Mouse (Mus musculus) 416B (cell line): Measurements from ENCODE around the gene 2610507B11Rik.

ENCODE experiments used
- DNase-seq: peaks from one replicate; pipeline ENCODE4 v3.0.0; 2011; ENCODE audit warnings: low read depth

Gene 2610507B11Rik

DNA sequence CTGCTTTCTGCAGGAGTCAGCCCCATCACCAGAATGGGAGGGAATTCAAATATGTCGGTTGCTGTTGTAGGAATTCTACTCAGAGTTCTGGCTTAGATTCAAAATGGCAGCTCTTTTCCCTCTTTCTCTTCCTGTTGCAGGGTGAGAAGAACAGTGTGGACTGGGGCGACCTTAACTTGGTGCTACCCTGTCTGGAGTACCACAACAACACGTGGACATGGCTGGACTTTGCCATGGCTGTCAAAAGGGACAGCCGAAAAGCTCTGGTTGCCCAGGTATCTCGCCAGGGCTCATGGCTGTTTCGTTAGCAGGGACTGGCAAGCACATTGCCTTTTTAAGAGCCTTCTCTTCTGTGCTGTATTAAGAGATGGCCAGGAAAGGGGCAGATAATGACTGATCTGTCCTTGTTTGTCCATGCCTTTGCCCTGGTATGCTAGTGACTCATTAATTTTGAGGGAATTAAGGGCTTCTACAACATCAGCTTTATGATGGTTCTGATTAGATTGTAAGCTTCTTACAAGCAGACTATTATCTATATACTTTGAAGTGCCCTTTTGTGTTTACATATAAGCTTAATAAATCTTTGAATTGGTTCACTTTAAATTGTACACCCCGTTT, 27.7 kb downstream of the 2610507B11Rik start:
- DNase-seq: no peak

- DNase-seq: no peak
Observed at GRCm38 (mm10) chr11:78290654-78291053, 29.1 kb downstream of the 2610507B11Rik start, which contains the start of gene BC030499. Gene BC030499, plus strand, starts transcription at chr11:78290841.

DNA sequence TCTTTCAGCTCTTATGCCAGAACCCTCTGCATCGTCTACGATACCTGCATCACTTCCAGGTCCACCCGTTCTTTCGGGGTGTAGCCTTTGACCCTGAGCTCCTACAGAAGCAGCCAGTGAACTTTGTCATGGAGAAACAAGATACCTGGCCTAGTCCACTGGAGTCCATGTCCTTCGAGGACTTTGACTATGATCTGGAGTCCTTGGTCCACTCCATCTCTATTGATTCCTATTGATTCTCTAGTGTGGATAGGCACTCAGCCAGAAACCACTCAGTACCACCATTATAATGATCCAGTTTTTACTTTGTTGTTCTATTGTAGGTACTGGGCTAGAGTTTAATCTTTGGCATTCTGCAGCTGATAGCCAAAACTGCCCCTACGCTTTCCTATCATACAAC, 33.0 kb downstream of the 2610507B11Rik start:
- DNase-seq: no peak

GRCm38 (mm10) chr11:78300917-78301316, 39.4 kb downstream of the 2610507B11Rik start:
- DNase-seq: no peak

GRCm38 (mm10) chr11:78301357-78302084, 40.0 kb downstream of the 2610507B11Rik start, which contains the start of gene Spag5:
Gene Spag5, plus strand, starts transcription at chr11:78301529.
- DNase-seq: peak; percentile 95

DNA sequence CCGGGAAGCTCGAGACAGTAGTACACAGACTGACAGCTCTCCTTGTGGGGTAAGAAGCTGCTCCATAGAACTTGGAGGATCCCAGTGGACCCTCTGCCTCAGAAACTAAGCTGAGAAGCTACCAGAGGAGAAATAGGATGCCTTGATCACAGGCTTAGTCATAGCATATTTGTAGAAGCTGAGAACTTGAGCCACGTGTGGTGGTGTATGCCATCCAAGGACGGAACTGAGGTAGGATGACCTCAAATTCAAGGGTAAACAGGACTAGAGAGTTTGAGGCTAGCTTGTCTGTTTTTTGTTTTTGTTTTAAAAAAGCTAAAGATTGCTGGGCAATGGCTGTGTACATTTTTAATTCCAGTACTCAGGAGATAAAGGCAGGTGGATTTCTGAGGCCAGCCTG, 43.7 kb downstream of the 2610507B11Rik start:
- no peak for DNase-seq

- DNase-seq: no peak
Observed at GRCm38 (mm10) chr11:78310861-78311511, 49.4 kb downstream of the 2610507B11Rik start.

GRCm38 (mm10) chr11:78313662-78314061, 52.1 kb downstream of the 2610507B11Rik start:
- no peak for DNase-seq

DNA sequence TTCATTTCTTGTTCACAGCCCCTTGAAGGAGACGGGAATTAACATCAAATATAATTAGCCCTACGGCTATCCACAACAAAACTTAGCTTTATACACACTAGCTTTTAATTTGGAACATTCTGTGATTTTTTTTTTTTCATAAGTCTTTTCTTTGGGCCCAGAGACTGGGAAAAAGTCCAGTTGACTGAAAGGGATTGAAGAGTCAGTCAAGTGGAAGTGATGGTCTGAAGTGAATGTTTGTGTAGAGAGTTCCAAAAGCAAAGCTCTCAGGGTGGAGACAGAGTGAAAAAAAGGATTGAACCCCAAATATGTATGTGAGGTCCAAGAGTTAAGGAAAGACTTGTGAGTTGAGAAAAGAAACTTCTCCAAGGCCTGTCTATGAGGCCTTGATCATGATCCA, 56.9 kb downstream of the 2610507B11Rik start:
- DNase-seq: no peak

- no peak for DNase-seq
Observed at GRCm38 (mm10) chr11:78322076-78322831, 60.7 kb downstream of the 2610507B11Rik start.

DNA sequence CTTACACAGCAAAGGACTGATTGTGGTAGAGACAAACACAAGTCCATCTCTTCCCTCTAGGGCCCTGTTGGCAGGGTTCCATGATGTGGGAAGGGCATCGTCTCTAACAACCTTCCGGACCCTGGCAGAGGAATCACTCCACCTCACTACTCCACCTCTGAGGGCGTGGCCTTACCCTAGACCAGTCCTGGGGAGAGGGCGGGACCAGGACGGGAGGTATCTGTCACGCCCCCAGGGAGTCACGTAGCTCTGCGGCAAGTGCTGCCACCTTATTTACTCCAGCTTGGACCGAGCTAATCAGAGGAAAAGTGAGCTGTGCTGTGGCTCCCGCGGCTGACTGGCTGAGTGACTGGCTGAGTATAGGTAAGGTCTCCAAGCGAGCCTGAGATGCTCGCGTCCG, 61.3 kb downstream of the 2610507B11Rik start, which contains the start of gene Aldoc:
TSS of gene Aldoc (plus strand) at position 109 of the 400 bp plus-strand sequence.
- peak; percentile 98 for DNase-seq

DNA sequence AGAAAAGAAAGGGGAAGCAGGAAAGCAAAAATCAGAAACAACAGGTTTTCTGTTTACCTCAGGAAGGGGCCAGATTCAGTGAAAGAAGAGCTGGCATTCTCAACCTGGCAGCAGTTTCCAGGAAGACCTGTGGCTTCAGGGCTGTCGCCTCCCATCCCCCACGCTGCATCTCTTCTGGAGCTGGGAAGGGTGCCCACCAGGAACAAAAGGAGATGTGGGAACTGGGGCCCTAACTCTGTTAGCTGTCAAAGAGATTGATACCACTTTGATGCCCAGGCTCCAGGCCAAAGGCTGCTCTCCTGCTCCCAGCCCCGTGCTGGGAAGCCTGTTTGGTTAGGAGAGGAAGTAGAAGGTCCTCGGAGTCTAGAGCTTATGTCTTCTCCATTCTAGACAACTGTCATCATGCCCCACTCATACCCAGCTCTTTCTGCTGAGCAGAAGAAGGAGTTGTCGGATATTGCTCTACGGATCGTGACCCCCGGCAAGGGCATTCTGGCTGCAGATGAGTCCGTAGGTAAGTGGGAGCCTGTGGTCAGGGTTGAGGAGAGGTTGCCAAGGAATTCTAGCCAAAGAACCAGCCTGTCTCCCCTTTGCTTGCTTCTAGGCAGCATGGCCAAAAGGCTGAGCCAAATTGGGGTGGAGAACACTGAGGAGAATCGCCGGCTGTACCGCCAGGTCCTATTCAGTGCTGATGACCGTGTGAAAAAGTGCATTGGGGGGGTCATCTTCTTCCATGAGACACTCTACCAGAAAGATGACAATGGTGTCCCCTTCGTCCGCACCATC, 62.6 kb downstream of the 2610507B11Rik start:
- DNase-seq: no peak

DNA sequence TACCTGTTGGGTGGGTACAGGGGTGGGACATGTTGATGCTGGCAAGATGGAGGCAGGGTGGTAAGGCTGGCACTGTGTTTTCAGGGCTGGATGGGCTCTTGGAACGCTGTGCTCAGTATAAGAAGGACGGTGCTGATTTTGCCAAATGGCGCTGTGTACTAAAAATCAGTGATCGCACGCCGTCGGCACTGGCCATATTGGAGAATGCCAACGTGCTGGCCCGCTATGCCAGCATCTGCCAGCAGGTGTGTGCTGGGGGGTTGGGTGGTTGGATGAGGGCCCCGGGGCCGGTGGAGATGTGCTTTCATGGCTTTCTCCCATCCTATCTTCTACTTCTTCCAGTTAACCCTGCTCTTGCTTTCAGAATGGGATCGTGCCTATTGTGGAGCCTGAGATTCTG, 63.4 kb downstream of the 2610507B11Rik start:
- DNase-seq: no peak

DNA sequence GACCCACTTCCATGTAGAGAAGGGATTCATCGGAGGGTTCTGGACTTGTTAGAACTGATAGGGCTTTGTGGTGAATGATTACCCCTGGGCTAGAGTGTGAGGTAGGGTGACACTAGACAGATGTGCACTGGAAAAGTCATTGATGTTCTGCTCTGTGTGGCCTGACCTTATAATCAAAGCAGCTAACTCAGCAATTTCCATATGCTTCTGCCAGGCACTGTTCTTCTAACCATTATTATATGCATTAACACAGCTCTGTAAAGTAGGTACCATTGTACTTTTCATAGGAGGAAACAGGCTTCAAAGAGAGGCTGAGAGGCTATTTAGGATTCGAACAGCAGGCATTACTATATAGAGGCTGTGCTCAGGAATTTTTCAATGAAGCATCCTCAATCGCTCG, 65.7 kb downstream of the 2610507B11Rik start:
- DNase-seq: no peak

- peak; percentile 94 for DNase-seq
Observed at GRCm38 (mm10) chr11:78327634-78328511, 66.3 kb downstream of the 2610507B11Rik start, which contains the start of gene Pigs. Gene Pigs, plus strand, starts transcription at chr11:78328415.

GRCm38 (mm10) chr11:78328512-78329056, 67.0 kb downstream of the 2610507B11Rik start:
- DNase-seq: no peak

DNA sequence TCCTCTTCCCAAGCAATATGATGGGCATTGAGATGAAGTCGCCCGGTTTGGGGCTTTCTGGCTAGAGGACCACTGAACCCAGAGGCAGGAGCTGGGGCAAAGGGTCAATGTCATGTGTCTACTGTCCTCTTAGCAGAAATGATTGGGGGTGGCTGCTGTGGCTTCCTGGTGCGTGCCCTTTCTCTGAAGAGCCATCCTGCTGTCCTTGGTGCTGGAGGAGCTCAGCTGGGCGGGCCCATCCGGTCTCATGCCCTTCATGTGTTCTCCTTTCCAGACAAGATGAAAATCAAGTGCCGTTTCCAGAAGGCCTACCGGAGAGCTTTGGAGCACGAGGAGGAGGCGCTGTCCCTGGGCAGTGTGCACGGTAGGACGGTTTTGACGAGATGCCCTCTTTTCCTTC, 71.1 kb downstream of the 2610507B11Rik start:
- DNase-seq: no peak

DNA sequence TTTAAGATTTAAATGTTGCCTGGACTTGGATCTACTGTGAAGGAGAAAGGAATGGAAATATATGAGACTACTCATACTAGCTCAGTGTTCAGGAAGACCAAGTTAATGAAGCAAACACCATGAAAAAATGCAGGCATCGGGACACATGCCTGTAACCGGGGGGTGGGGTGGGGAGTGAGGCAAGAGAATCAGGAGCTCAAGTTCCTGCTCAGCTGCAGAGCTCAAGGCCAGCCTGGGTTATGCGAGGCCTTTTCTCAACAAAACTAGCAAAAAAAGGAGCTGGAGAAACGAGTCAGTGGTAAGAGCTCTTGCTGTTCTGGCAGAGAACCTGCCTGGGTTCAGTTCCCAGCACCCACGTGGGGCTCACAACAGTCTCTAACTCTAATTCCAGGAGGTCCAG, 72.4 kb downstream of the 2610507B11Rik start:
- DNase-seq: no peak

DNA sequence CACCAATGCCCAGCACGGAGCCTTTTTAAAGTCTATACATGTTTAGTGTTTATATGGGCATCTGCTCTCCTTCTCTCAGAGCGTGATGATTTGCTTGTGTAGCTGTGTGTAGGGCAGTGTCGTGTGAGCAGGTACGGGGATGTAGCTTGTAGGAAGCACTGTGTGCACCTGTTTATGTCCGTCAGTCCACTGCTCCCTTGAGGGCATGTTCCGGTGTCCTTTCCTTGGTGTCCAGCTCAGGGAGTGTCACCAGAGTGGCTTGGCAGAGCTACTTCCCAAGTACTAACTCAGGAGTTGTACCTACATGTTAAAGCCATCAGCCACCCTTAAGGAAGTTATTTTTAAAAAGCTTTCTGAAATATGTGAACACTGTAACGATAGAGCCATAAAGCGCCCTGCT, 75.5 kb downstream of the 2610507B11Rik start:
- no peak for DNase-seq
